Mouse (Mus musculus): Measurements from ENCODE around the gene Map7.

DNA sequence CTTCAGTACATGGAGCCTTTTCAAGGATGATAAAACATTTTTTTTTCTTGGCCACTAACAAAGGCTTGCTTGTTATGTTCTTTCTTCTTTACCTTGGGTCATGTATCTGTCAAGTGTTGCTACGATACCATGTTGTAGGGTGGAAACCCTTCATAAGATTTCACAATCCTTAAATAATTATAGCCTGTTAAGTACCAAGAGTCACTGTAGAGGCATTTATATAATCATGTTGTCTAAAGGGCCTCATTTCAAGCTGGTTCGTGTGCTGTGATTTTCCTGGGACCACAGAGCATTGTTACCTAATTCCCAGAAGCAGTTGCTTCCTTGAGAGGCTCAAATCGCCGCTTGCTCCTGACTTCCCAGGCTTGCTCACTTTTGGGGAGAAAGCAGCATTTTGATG is 66.1 kb downstream of the Map7 start:
- no peak for TF ChIP-seq CTCF (IDR thresholded peaks at IDR 0.05; ENCODE audit: borderline replicate concordance, insufficient read depth, low read depth, low read length)
- no peak for TF ChIP-seq POLR2A (IDR thresholded peaks at IDR 0.05; ENCODE audit: borderline replicate concordance, insufficient read depth, low read length)
